Mouse (Mus musculus) G1E (cell line): ENCODE measurements around the gene Frmpd4.

Experiments
- CTCF ChIP-seq: IDR thresholded peaks from 2 replicates; pipeline ENCODE4 v1.5.1; 2012; ENCODE audit warnings: low read depth, low read length, inconsistent platforms, mixed read lengths
- GATA1 ChIP-seq: IDR thresholded peaks from 2 replicates; pipeline ENCODE4 v1.6.1; 2012; ENCODE audit warnings: borderline replicate concordance, low read length, inconsistent platforms, mixed read lengths
- GATA2 ChIP-seq: IDR thresholded peaks from 2 replicates; pipeline ENCODE4 v1.6.1; 2012; ENCODE audit warnings: low read depth, low read length, inconsistent platforms, borderline replicate concordance
- POLR2AphosphoS5 ChIP-seq: IDR thresholded peaks from 2 replicates; pipeline ENCODE4 v1.6.1; 2012; ENCODE audit warnings: low read depth, low read length, inconsistent platforms; ENCODE audit not compliant: insufficient replicate concordance

DNA sequence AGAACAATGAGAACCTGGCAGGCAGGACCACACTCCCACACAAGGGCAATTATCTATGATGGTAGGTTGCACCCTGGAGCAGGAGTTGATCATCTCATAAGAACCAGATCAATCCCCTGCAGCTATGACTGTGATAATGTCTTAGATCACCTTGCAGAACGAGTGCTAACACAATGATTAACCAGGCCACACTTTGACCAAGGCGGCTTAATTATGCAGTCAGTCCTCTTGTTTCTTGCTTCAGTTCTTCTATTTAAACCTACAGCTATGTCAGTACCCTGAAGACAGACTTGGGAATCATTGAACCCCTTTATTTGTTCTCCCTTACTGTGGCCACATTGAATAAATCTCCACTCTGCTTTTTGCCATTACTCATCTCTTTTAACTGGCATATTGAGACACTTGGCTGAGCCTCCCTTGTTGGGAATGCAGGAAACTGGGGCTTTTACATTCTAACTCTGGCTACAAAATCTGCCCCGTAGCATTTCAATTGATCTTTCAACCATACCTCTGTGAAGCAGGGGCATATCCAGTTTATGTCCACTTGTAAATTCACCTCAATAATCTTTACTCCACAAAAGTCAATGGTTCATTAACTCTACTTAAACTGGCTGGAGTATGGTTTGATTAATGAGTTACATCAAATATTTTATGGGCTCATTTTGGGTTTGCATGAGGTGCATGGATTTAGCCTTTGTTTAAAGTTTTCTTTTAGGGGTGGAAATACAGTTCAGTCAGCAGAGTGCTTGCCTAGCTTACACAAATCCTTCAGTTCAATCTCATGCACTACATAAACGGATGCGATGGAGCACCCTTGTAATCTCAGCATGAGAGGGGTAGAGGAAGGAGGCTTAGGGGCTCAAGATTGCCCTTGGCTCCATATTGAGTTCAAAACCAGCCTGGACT, 227.5 kb downstream of the Frmpd4 start:
- TF ChIP-seq POLR2AphosphoS5 = no peak
- TF ChIP-seq CTCF = no peak
- TF ChIP-seq GATA1 = no peak
- no peak for TF ChIP-seq GATA2
